Comparison of ENCODE assay signal across 8 mouse cellular contexts in genomic region chr12:12904512-12904953, GRCm38 (mm10). TPM values are rescaled to one million over a fixed set of nuclear protein-coding genes. Genes with fewer than 3 reads are reported as not detected.
DNase-seq lines count a peak whose midpoint lies in the region; ATAC-seq lines count a peak whose summit lies in the region.

No protein-coding gene starts in this region.

- no peaks in the 10 kb centered on the region for H3K27me3 ChIP-seq in embryonic facial prominence, embryonic 11.5 days (ENCODE audit: control insufficient read depth, insufficient read depth, low read length)
- H3K27me3 ChIP-seq in midbrain, embryonic 14.5 days (ENCODE audit: control insufficient read depth, insufficient read depth, low read length): no peaks in the 10 kb centered on the region
- no peaks in the 10 kb centered on the region for H3K27me3 ChIP-seq in stomach, embryonic 16.5 days (ENCODE audit: control insufficient read depth, insufficient read depth, low read length)

- intact Hi-C loops in left cerebral cortex, postnatal 14 days (cut with DNase I): no loop called here

- DNase-seq in adrenal gland, postnatal 14 days: peak; percentile 79
- peak; percentile 80 for DNase-seq in embryonic facial prominence, embryonic 11.5 days (ENCODE audit: low spot score)
- peak; percentile 76 to 91 for DNase-seq in heart, adult 18-20 months
- peak; percentile 68 for DNase-seq in kidney, adult 11 months
- DNase-seq in left cerebral cortex, postnatal 14 days (ENCODE audit: low spot score in 2 of 2): peak; percentile 78 to 88
- peak; percentile 91 for DNase-seq in midbrain, embryonic 14.5 days

- 0 out of 2 replicates have a peak overlapping the region, but pooled peaks have one; percentile 38 for H3K27ac ChIP-seq in embryonic facial prominence, embryonic 11.5 days (replicated peaks; ENCODE audit: low read depth, low read length)
- H3K27ac ChIP-seq in midbrain, embryonic 14.5 days (replicated peaks; ENCODE audit: low read depth, low read length): peak overlapping the region; percentile 90
- peak overlapping the region; percentile 13; the same call in 1 of the 2 replicates for H3K27ac ChIP-seq in stomach, embryonic 16.5 days (ENCODE audit: low read length)

- peak overlapping the region; percentile 51 for H3K9ac ChIP-seq in embryonic facial prominence, embryonic 11.5 days (replicated peaks; ENCODE audit: low read length)
- H3K9ac ChIP-seq in midbrain, embryonic 14.5 days (replicated peaks; ENCODE audit: low read length): peak overlapping the region; percentile 46
- peak overlapping the region; percentile 53 for H3K9ac ChIP-seq in stomach, embryonic 16.5 days (ENCODE audit: low read length)

- no peaks in the 10 kb centered on the region for H3K36me3 ChIP-seq in embryonic facial prominence, embryonic 11.5 days (replicated peaks; ENCODE audit: control insufficient read depth, insufficient read depth, low read depth, low read length)
- H3K36me3 ChIP-seq in midbrain, embryonic 14.5 days (ENCODE audit: control insufficient read depth, insufficient read depth, low read length): no peaks in the 10 kb centered on the region
- H3K36me3 ChIP-seq in stomach, embryonic 16.5 days (ENCODE audit: control insufficient read depth, insufficient read depth, low read length): no peaks in the 10 kb centered on the region

- no peaks in the 10 kb centered on the region for H3K9me3 ChIP-seq in embryonic facial prominence, embryonic 11.5 days (replicated peaks; ENCODE audit: control insufficient read depth, low read length)
- H3K9me3 ChIP-seq in midbrain, embryonic 14.5 days (ENCODE audit: control insufficient read depth, low read length): no peaks in the 10 kb centered on the region
- H3K9me3 ChIP-seq in stomach, embryonic 16.5 days (replicated peaks; ENCODE audit: control insufficient read depth, low read length): no peaks in the 10 kb centered on the region; the same call in 1 of the 2 replicates

- peak overlapping the region; percentile 45 for H3K4me2 ChIP-seq in embryonic facial prominence, embryonic 11.5 days (ENCODE audit: low read depth, low read length)
- peak overlapping the region; percentile 49 for H3K4me2 ChIP-seq in midbrain, embryonic 14.5 days (ENCODE audit: low read length)
- H3K4me2 ChIP-seq in stomach, embryonic 16.5 days (ENCODE audit: low read depth, low read length): peak overlapping the region; percentile 47

- peaks cover 9% of the 10 kb centered on the region for H3K4me1 ChIP-seq in embryonic facial prominence, embryonic 11.5 days (ENCODE audit: control insufficient read depth, insufficient read depth, low read length)
- H3K4me1 ChIP-seq in midbrain, embryonic 14.5 days (ENCODE audit: control insufficient read depth, insufficient read depth, low read length): peaks cover 31% of the 10 kb centered on the region
- peaks cover 3% of the 10 kb centered on the region; the same call in 1 of the 2 replicates for H3K4me1 ChIP-seq in stomach, embryonic 16.5 days (ENCODE audit: control insufficient read depth, insufficient read depth, low read length)

- 6% methylated on average over 23 of the region's 23 CpGs for WGBS in embryonic facial prominence, embryonic 11.5 days
- under 1% methylated on average over 23 of the region's 23 CpGs for WGBS in midbrain, embryonic 14.5 days
- WGBS in stomach, embryonic 16.5 days: 14% methylated on average over 23 of the region's 23 CpGs

- H3K4me3 ChIP-seq in embryonic facial prominence, embryonic 11.5 days (ENCODE audit: low read depth, low read length): no peak overlapping the region
- 0 out of 2 replicates have a peak overlapping the region, but pooled peaks have one; percentile 0 for H3K4me3 ChIP-seq in midbrain, embryonic 14.5 days (replicated peaks; ENCODE audit: low read depth, low read length)
- H3K4me3 ChIP-seq in stomach, embryonic 16.5 days (replicated peaks; ENCODE audit: low read length): peak overlapping the region; percentile 23; the same call in 1 of the 2 replicates

- peak; percentile 85 for ATAC-seq in embryonic facial prominence, embryonic 11.5 days (replicated peaks; ENCODE audit: insufficient number of reproducible peaks, low FRiP score, low TSS enrichment, low read depth)
- peak; percentile 94 for ATAC-seq in midbrain, embryonic 14.5 days (ENCODE audit: low FRiP score, low TSS enrichment)
- peak; percentile 84 for ATAC-seq in stomach, embryonic 16.5 days (ENCODE audit: insufficient read depth, low FRiP score)
- no peak for ATAC-seq in erythroid progenitor cell, adult 5-6 weeks (replicated peaks; ENCODE audit: low FRiP score, poor library complexity, severe bottlenecking)

RNA-seq across cellular contexts. Expression of gene Mycn, which starts 37.2 kb away (rescaled TPM):
- 7.8 and 7.9 TPM in 2 replicates for total RNA-seq in adrenal gland, postnatal 14 days (2021)
- polyA plus RNA-seq in embryonic facial prominence, embryonic 11.5 days (2014; fragmentation: Nextera tagmentation; extraction: Ambion mirVana): 93.9 and 97.6 TPM in 2 replicates
- total RNA-seq in heart, adult 18-20 months (2021): 1 to 10 TPM in 1 of 2 experiments, under 1 TPM in 1; 0.62 to 2.0 TPM
- total RNA-seq in left cerebral cortex, postnatal 14 days (2021): 10 to 100 TPM; 21.1 to 25.3 TPM
- 61.7 and 63.1 TPM in 2 replicates for polyA plus RNA-seq in midbrain, embryonic 14.5 days (2014; fragmentation: Nextera tagmentation; extraction: Ambion mirVana)
- 22.3 and 26.5 TPM in 2 replicates for polyA plus RNA-seq in stomach, embryonic 16.5 days (2015; fragmentation: Nextera tagmentation; extraction: Ambion mirVana)
- total RNA-seq in erythroid progenitor cell, adult 5-6 weeks (2015; ENCODE audit: low replicate concordance): not detected in 2 replicates
- total RNA-seq in erythroid progenitor cell, adult 5-6 weeks (2017; ENCODE audit: low replicate concordance): 1.0 TPM in 1 of 2 replicates, not detected in the other

Comparison
In these comparisons a context has a peak if more than half of its experiments do, and no peak if none do; other contexts are left out.
1. H3K27ac ChIP-seq: peak in every context shown above with its lines; median percentile 90 in midbrain, embryonic 14.5 days; 38 in embryonic facial prominence, embryonic 11.5 days; 13 in stomach, embryonic 16.5 days.